Mouse (Mus musculus): ENCODE results near the gene Wdr34. TPM values are rescaled to one million over a fixed set of nuclear protein-coding genes. Genes with fewer than 3 reads are reported as not detected.

The Wdr34 gene
- 31.1 TPM for polyA plus RNA-seq (2014; fragmentation: Illumina TruSeq; extraction: RNeasy Lipid Tissue Mini Kit (QIAGEN cat#74804); ENCODE audit: low read depth, low replicate concordance)

GRCm38 (mm10) chr2:30048699-30049388, at the start of gene Wdr34:
TSS of gene Wdr34 (minus strand) at chr2:30048881.

GRCm38 (mm10) chr2:30093471-30094207, 45.0 kb upstream of the Wdr34 start, which contains the start of gene Zdhhc12:
TSS of gene Zdhhc12 (minus strand) at chr2:30093648.

GRCm38 (mm10) chr2:30077502-30078348, 29.0 kb upstream of the Wdr34 start, which contains the start of gene Pkn3:
TSS of gene Pkn3 (plus strand) at chr2:30077684.

GRCm38 (mm10) chr2:30057223-30057904, 8.7 kb upstream of the Wdr34 start, which contains the start of gene Set:
TSS of gene Set (plus strand) at chr2:30057378.

Other genes starting within 250 kb of the Wdr34 start
- gene Slc27a4, start 246.2 kb downstream of the Wdr34 start, polyA plus RNA-seq (2014; fragmentation: Illumina TruSeq; extraction: RNeasy Lipid Tissue Mini Kit (QIAGEN cat#74804); ENCODE audit: low read depth, low replicate concordance), result 37.2 TPM
- gene Urm1, start 228.8 kb downstream of the Wdr34 start, polyA plus RNA-seq (2014; fragmentation: Illumina TruSeq; extraction: RNeasy Lipid Tissue Mini Kit (QIAGEN cat#74804); ENCODE audit: low read depth, low replicate concordance), result 33.5 TPM
- 10.8 TPM for gene Cercam, start 179.7 kb downstream of the Wdr34 start, polyA plus RNA-seq (2014; fragmentation: Illumina TruSeq; extraction: RNeasy Lipid Tissue Mini Kit (QIAGEN cat#74804); ENCODE audit: low read depth, low replicate concordance)
- 115 TPM for gene Odf2, start 159.7 kb downstream of the Wdr34 start, polyA plus RNA-seq (2014; fragmentation: Illumina TruSeq; extraction: RNeasy Lipid Tissue Mini Kit (QIAGEN cat#74804); ENCODE audit: low read depth, low replicate concordance)
- 26.0 TPM for gene Gle1, start 113.5 kb downstream of the Wdr34 start, polyA plus RNA-seq (2014; fragmentation: Illumina TruSeq; extraction: RNeasy Lipid Tissue Mini Kit (QIAGEN cat#74804); ENCODE audit: low read depth, low replicate concordance)
- gene Sptan1, start 83.3 kb downstream of the Wdr34 start, polyA plus RNA-seq (2014; fragmentation: Illumina TruSeq; extraction: RNeasy Lipid Tissue Mini Kit (QIAGEN cat#74804); ENCODE audit: low read depth, low replicate concordance), result 142 TPM
- 123 TPM for gene Set, start 8.5 kb upstream of the Wdr34 start, polyA plus RNA-seq (2014; fragmentation: Illumina TruSeq; extraction: RNeasy Lipid Tissue Mini Kit (QIAGEN cat#74804); ENCODE audit: low read depth, low replicate concordance)
- gene Pkn3, start 28.8 kb upstream of the Wdr34 start, polyA plus RNA-seq (2014; fragmentation: Illumina TruSeq; extraction: RNeasy Lipid Tissue Mini Kit (QIAGEN cat#74804); ENCODE audit: low read depth, low replicate concordance), result 7.0 TPM
- 20.2 TPM for gene Zdhhc12, start 44.8 kb upstream of the Wdr34 start, polyA plus RNA-seq (2014; fragmentation: Illumina TruSeq; extraction: RNeasy Lipid Tissue Mini Kit (QIAGEN cat#74804); ENCODE audit: low read depth, low replicate concordance)
- gene Zer1, start 75.7 kb upstream of the Wdr34 start, polyA plus RNA-seq (2014; fragmentation: Illumina TruSeq; extraction: RNeasy Lipid Tissue Mini Kit (QIAGEN cat#74804); ENCODE audit: low read depth, low replicate concordance), result 34.6 TPM
- 35.5 TPM for gene Tbc1d13, start 84.9 kb upstream of the Wdr34 start, polyA plus RNA-seq (2014; fragmentation: Illumina TruSeq; extraction: RNeasy Lipid Tissue Mini Kit (QIAGEN cat#74804); ENCODE audit: low read depth, low replicate concordance)
- gene Endog, start 122.6 kb upstream of the Wdr34 start, polyA plus RNA-seq (2014; fragmentation: Illumina TruSeq; extraction: RNeasy Lipid Tissue Mini Kit (QIAGEN cat#74804); ENCODE audit: low read depth, low replicate concordance), result 14.7 TPM
- gene Spout1, start 129.6 kb upstream of the Wdr34 start, polyA plus RNA-seq (2014; fragmentation: Illumina TruSeq; extraction: RNeasy Lipid Tissue Mini Kit (QIAGEN cat#74804); ENCODE audit: low read depth, low replicate concordance), result 24.3 TPM
- 45.6 TPM for gene Kyat1, start 157.0 kb upstream of the Wdr34 start, polyA plus RNA-seq (2014; fragmentation: Illumina TruSeq; extraction: RNeasy Lipid Tissue Mini Kit (QIAGEN cat#74804); ENCODE audit: low read depth, low replicate concordance)
- 13.3 TPM for gene Lrrc8a, start 188.8 kb upstream of the Wdr34 start, polyA plus RNA-seq (2014; fragmentation: Illumina TruSeq; extraction: RNeasy Lipid Tissue Mini Kit (QIAGEN cat#74804); ENCODE audit: low read depth, low replicate concordance)
- 2.3 TPM for gene Gm28035, start 191.7 kb upstream of the Wdr34 start, polyA plus RNA-seq (2014; fragmentation: Illumina TruSeq; extraction: RNeasy Lipid Tissue Mini Kit (QIAGEN cat#74804); ENCODE audit: low read depth, low replicate concordance)
- 56.8 TPM for gene Phyhd1, start 217.3 kb upstream of the Wdr34 start, polyA plus RNA-seq (2014; fragmentation: Illumina TruSeq; extraction: RNeasy Lipid Tissue Mini Kit (QIAGEN cat#74804); ENCODE audit: low read depth, low replicate concordance)
- not detected for gene Gm28038, start 232.2 kb upstream of the Wdr34 start, polyA plus RNA-seq (2014; fragmentation: Illumina TruSeq; extraction: RNeasy Lipid Tissue Mini Kit (QIAGEN cat#74804); ENCODE audit: low read depth, low replicate concordance)
- gene Dolk, start 237.5 kb upstream of the Wdr34 start, polyA plus RNA-seq (2014; fragmentation: Illumina TruSeq; extraction: RNeasy Lipid Tissue Mini Kit (QIAGEN cat#74804); ENCODE audit: low read depth, low replicate concordance), result 34.9 TPM
- gene Nup188, start 237.5 kb upstream of the Wdr34 start, polyA plus RNA-seq (2014; fragmentation: Illumina TruSeq; extraction: RNeasy Lipid Tissue Mini Kit (QIAGEN cat#74804); ENCODE audit: low read depth, low replicate concordance), result 21.8 TPM